Mouse (Mus musculus): ENCODE measurements around the gene Pcgf3. TPM values are rescaled to one million over a fixed set of nuclear protein-coding genes. Genes with fewer than 3 reads are reported as not detected.
A peak's percentile ranks its signal among the peaks of the same experiment; 100 is the strongest.

The Pcgf3 gene
- polyA plus RNA-seq, 1 experiment, result 19.8 TPM

DNA sequence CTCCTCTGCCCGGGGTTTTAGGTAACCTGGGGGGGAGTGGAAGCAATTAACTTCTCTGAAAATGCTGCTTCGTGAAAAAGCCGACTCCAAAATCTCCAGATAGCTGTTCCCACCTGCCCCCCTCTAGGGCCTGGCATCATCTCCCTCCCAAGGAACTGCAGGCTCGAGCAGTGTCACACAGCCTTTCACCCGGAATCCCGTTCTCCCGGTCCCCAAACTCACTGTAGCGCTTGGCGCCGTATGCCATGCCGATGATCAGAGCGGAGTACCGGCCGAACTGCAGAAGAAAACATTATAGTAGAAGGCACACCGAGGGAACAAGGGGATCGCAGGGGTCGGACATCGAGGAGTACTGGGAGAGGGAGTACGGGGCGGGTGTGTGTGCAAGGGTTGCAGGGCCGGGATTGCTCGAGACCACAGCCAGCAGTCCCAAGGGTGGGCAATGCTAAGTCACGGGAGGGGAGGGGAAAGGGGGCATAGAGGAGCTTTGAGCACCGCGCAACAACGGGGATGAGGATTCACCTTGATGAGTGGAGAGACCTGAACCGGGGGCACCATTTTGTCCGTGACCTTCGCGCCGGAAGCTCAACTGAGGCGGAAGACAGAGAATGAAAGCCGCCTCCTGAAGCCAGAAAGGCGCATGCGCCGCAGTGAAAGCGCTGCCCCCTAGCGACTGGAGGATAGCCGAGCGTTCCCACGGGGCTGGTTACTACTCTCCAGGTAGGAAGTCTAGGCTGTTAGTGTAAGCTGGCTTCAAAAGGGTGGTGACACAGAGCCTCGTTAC lies 27.0 kb upstream of the Pcgf3 start, which contains the start of gene Atp5k:
TSS of gene Atp5k (minus strand) at position 645 of the 784 bp plus-strand sequence.
- DNase-seq, result peak; percentile 95
- TF ChIP-seq POLR2A (IDR thresholded peaks at IDR 0.05; ENCODE audit: control insufficient read depth, extremely low read depth, insufficient read depth, low read length, poor library complexity) (peak; percentile 57), CTCF (IDR thresholded peaks at IDR 0.05; ENCODE audit: borderline replicate concordance, control insufficient read depth, extremely low read depth, insufficient read depth, low read length, poor library complexity) (peak; percentile 85)
- Histone ChIP-seq H3K27ac (ENCODE audit: control insufficient read depth, insufficient read depth, low read length) (no peak within 1 kb of the TSS), H3K4me3 (ENCODE audit: control insufficient read depth, insufficient read depth, low read length) (peak within 1 kb of the TSS; percentile 97), H3K4me1 (replicated peaks; ENCODE audit: control insufficient read depth, insufficient read depth, low read length) (peaks cover 13% of the 10 kb centered on the region), H3K27me3 (ENCODE audit: control insufficient read depth, insufficient read depth, low read length) (no peaks in the 10 kb centered on the region), H3K36me3 (ENCODE audit: control insufficient read depth, insufficient read depth, low read length) (peaks cover 19% of the 10 kb centered on the region; the same call in 1 of the 2 replicates)
- WGBS, result under 1% methylated on average over 42 of the region's 42 CpGs

DNA sequence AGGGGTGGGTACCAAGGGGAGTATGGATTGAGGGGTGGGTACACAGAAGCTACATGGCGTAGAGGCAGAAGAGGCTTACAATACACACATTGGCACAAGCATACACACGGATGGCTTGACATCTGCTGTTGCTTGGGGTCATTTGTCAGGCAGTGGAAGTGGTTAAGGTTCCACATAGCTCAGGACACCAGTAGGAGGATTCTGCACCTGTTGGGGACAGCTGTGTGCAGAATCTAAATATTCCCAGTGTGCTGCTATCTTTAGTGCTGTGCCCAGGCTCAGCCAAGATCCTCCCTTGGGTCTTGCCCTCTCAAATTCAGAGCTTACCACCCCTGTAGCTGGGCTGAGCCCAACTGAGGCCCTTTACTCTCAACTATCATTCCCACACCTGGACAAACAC lies 24.9 kb upstream of the Pcgf3 start:
- no peak for TF ChIP-seq CTCF (IDR thresholded peaks at IDR 0.05; ENCODE audit: borderline replicate concordance, control insufficient read depth, extremely low read depth, insufficient read depth, low read length, poor library complexity)
- no peak for TF ChIP-seq POLR2A (IDR thresholded peaks at IDR 0.05; ENCODE audit: control insufficient read depth, extremely low read depth, insufficient read depth, low read length, poor library complexity)
- 75% methylated on average over 2 of the region's 2 CpGs for WGBS

DNA sequence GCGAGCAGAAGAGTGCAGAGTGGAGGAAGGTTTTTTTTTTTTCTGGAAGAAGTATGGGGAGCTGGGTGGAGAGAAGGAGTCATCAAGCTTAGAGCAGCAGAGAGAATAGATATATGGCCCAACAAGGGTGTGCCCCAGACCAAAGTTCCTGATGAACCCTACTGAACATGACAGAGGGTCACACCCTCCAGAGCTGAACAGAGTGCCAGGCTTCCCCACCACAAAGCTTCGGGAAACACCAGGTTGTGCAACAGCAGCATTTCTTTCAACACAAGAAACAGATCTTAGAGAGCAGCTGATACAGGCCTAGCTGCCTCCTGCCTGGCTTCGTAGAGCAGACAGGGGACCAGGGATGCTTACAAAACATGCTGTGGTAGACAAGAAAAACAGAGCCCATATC lies 14.1 kb upstream of the Pcgf3 start:
- no peak for TF ChIP-seq POLR2A (IDR thresholded peaks at IDR 0.05; ENCODE audit: control insufficient read depth, extremely low read depth, insufficient read depth, low read length, poor library complexity)
- no peak for TF ChIP-seq CTCF (IDR thresholded peaks at IDR 0.05; ENCODE audit: borderline replicate concordance, control insufficient read depth, extremely low read depth, insufficient read depth, low read length, poor library complexity)
- Histone ChIP-seq H3K27me3 (ENCODE audit: control insufficient read depth, insufficient read depth, low read length) (no peaks in the 10 kb centered on the region), H3K27ac (ENCODE audit: control insufficient read depth, insufficient read depth, low read length) (no peak overlapping the region), H3K4me3 (ENCODE audit: control insufficient read depth, insufficient read depth, low read length) (no peak overlapping the region), H3K4me1 (replicated peaks; ENCODE audit: control insufficient read depth, insufficient read depth, low read length) (peaks cover 24% of the 10 kb centered on the region), H3K36me3 (ENCODE audit: control insufficient read depth, insufficient read depth, low read length) (no peaks in the 10 kb centered on the region)
- 86% methylated on average over 3 of the region's 3 CpGs for WGBS
- DNase-seq, result no peak

More for the DNA sequence above, 24.9 kb upstream of the Pcgf3 start:
- Histone ChIP-seq H3K36me3 (ENCODE audit: control insufficient read depth, insufficient read depth, low read length) (0 out of 2 replicates have a peak, but pooled peaks cover 8% of the 10 kb centered on the region), H3K4me1 (replicated peaks; ENCODE audit: control insufficient read depth, insufficient read depth, low read length) (peaks cover 13% of the 10 kb centered on the region), H3K27ac (ENCODE audit: control insufficient read depth, insufficient read depth, low read length) (no peak overlapping the region), H3K4me3 (ENCODE audit: control insufficient read depth, insufficient read depth, low read length) (no peak overlapping the region), H3K27me3 (ENCODE audit: control insufficient read depth, insufficient read depth, low read length) (no peaks in the 10 kb centered on the region)
- DNase-seq, result no peak

DNA sequence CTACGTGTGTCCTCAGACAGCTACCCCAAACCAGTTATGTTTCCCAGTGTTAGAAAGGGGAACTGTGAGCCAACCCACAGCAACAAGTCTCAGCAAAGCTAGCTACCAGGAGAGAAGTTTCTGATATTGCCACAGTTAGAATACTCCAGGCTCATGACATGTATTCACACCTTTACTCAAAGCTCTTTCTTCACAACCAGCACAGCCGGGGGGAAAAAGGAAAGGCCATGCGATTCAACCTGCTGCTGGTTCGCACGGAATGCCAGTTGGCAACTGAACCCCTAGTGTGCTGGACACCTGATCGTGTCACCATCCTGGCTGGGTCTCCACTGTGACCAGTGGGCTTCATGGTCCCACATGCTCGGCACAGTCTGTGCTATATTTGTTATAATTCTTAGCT lies 13.2 kb upstream of the Pcgf3 start:
- DNase-seq, result no peak
- TF ChIP-seq CTCF (IDR thresholded peaks at IDR 0.05; ENCODE audit: borderline replicate concordance, control insufficient read depth, extremely low read depth, insufficient read depth, low read length, poor library complexity), result no peak
- no peak for TF ChIP-seq POLR2A (IDR thresholded peaks at IDR 0.05; ENCODE audit: control insufficient read depth, extremely low read depth, insufficient read depth, low read length, poor library complexity)
- Histone ChIP-seq H3K4me1 (replicated peaks; ENCODE audit: control insufficient read depth, insufficient read depth, low read length) (peaks cover 24% of the 10 kb centered on the region), H3K4me3 (ENCODE audit: control insufficient read depth, insufficient read depth, low read length) (no peak overlapping the region), H3K27me3 (ENCODE audit: control insufficient read depth, insufficient read depth, low read length) (no peaks in the 10 kb centered on the region), H3K36me3 (ENCODE audit: control insufficient read depth, insufficient read depth, low read length) (no peaks in the 10 kb centered on the region), H3K27ac (ENCODE audit: control insufficient read depth, insufficient read depth, low read length) (no peak overlapping the region)
- 87% methylated on average over 7 of the region's 7 CpGs for WGBS

DNA sequence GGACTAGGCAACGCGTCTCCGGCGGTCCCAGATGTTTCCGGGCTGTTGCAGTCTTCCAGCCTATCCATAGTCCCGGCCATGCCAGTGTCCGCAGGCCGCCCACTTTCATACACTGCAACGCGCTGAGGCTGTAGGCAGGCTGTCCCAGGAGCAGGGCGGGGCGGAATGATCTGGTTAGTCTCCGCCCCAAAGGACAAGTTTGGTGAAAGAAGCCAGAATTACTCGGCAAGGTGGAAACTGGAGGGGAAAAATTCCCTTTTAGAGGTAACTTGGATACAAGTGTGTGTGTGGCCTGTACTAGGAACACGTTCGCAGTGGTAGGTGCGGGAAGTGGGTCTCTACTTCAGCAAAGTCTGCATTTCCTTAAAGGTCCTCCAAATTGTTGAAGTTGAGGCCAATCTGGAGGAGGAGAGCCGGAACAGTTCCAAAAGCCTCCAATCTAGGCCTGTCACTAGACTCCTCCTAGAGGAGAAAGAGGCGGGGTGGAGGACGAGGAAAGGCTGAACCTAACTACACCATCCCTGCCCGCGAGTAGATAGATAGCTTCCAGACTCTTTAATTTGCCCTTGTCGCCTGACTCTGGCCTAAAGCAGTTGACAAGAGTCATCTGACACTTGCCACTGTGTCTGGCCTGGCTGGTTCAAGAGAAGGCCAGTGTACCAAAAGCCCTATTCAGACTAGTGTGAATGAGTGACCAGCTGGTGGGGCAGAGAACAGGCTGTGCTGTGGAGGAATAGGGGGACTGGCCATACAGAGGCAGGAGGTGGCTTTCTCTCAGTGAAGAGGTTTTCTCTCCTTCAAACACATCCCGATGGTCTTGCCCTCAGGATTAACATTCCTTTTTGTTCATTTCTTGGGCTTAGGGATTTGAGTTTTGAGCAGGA lies 12.0 kb upstream of the Pcgf3 start, which contains the start of gene Mfsd7a:
TSS of gene Mfsd7a (minus strand) at position 107 of the 884 bp plus-strand sequence.
- Histone ChIP-seq H3K4me3 (ENCODE audit: control insufficient read depth, insufficient read depth, low read length) (peak within 1 kb of the TSS; percentile 31), H3K4me1 (replicated peaks; ENCODE audit: control insufficient read depth, insufficient read depth, low read length) (peaks cover 14% of the 10 kb centered on the region), H3K27me3 (ENCODE audit: control insufficient read depth, insufficient read depth, low read length) (no peaks in the 10 kb centered on the region), H3K36me3 (ENCODE audit: control insufficient read depth, insufficient read depth, low read length) (no peaks in the 10 kb centered on the region), H3K27ac (ENCODE audit: control insufficient read depth, insufficient read depth, low read length) (no peak within 1 kb of the TSS)
- no peak for DNase-seq
- TF ChIP-seq POLR2A (IDR thresholded peaks at IDR 0.05; ENCODE audit: control insufficient read depth, extremely low read depth, insufficient read depth, low read length, poor library complexity), result no peak
- no peak for TF ChIP-seq CTCF (IDR thresholded peaks at IDR 0.05; ENCODE audit: borderline replicate concordance, control insufficient read depth, extremely low read depth, insufficient read depth, low read length, poor library complexity)
- WGBS, result 38% methylated on average over 24 of the region's 24 CpGs

DNA sequence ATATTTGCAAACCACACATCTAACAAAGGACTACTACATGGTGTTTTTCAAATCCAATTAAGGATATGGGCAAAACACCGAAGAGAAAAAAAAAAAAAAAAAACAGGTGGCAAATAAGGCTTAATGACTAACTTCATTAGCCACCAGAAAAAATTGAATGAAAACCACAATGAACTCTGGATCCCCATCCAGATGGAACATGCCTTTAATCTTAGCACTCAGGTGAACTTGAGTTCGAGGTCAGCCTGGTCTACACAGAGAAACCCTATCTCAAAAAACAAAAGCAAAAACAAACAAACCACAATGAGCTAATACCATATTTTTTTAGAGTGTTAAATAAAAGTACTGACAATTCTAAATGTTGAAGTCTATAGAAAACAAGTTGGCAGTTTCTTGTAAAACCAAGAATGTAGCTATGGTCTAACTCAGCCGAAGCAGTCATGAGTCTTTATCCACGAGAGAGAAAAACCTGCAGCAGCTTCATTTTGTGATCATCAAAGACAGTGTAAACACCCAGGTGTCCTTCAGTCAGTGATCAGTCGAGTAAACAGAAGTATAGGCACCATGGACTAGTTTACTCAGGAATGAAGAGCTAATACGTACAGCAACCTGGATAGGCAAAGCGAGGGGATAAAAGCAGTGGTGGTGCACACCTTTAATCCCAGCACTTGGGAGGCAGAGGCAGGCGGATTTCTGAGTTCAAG lies 10.0 kb upstream of the Pcgf3 start:
- H3K4me3 ChIP-seq (ENCODE audit: control insufficient read depth, insufficient read depth, low read length), result no peak overlapping the region
- no peaks in the 10 kb centered on the region for H3K36me3 ChIP-seq (ENCODE audit: control insufficient read depth, insufficient read depth, low read length)
- DNase-seq, result no peak
- no peaks in the 10 kb centered on the region for H3K27me3 ChIP-seq (ENCODE audit: control insufficient read depth, insufficient read depth, low read length)
- WGBS, result 85% methylated on average over 8 of the region's 8 CpGs
- H3K4me1 ChIP-seq (replicated peaks; ENCODE audit: control insufficient read depth, insufficient read depth, low read length), result peaks cover 11% of the 10 kb centered on the region
- TF ChIP-seq POLR2A (IDR thresholded peaks at IDR 0.05; ENCODE audit: control insufficient read depth, extremely low read depth, insufficient read depth, low read length, poor library complexity) (no peak), CTCF (IDR thresholded peaks at IDR 0.05; ENCODE audit: borderline replicate concordance, control insufficient read depth, extremely low read depth, insufficient read depth, low read length, poor library complexity) (no peak)
- no peak overlapping the region for H3K27ac ChIP-seq (ENCODE audit: control insufficient read depth, insufficient read depth, low read length)

Data from thymus, adult 2 months (tissue).